Mouse (Mus musculus) left cerebral cortex, adult 8-10 months (tissue): ENCODE measurements around the gene Rxfp4. TPM values are rescaled to one million over a fixed set of nuclear protein-coding genes. Genes with fewer than 3 reads are reported as not detected.

Experiments used
- DNase-seq, 2 experiments: peaks; one replicate each; pipeline ENCODE4 v3.0.0; 2022; ENCODE audit warnings: low spot score in 2 of 2
- total RNA-seq, 4 experiments: library from RNA; stranded (reverse); gene quantifications; 2 replicates each; pipeline ENCODE4 v1.2.4; 2022

The Rxfp4 gene
- total RNA-seq = not detected

GRCm38 (mm10) chr3:88652846-88653515, at the start of gene Rxfp4:
Gene Rxfp4, minus strand, starts transcription at chr3:88653142.
- no peak for DNase-seq

GRCm38 (mm10) chr3:88701222-88701621, 48.3 kb upstream of the Rxfp4 start:
- no peak for DNase-seq

GRCm38 (mm10) chr3:88700247-88700646, 47.3 kb upstream of the Rxfp4 start:
- no peak for DNase-seq

GRCm38 (mm10) chr3:88698834-88699233, 45.9 kb upstream of the Rxfp4 start:
- no peak for DNase-seq

GRCm38 (mm10) chr3:88698051-88698450, 45.1 kb upstream of the Rxfp4 start:
- no peak for DNase-seq

- DNase-seq = no peak
Measured at GRCm38 (mm10) chr3:88695545-88695944, 42.6 kb upstream of the Rxfp4 start.

- DNase-seq = no peak
Measured at GRCm38 (mm10) chr3:88689079-88689478, 36.1 kb upstream of the Rxfp4 start.

- no peak for DNase-seq
Measured at GRCm38 (mm10) chr3:88686734-88687611, 34.0 kb upstream of the Rxfp4 start.

- DNase-seq = no peak
Measured at GRCm38 (mm10) chr3:88685958-88686451, 33.1 kb upstream of the Rxfp4 start.

- DNase-seq = peak; percentile 88 to 97
Measured at GRCm38 (mm10) chr3:88684980-88685941, 32.3 kb upstream of the Rxfp4 start, which contains the start of gene Khdc4. Gene Khdc4, plus strand, starts transcription at chr3:88685803.

- DNase-seq = no peak
Measured at GRCm38 (mm10) chr3:88684236-88684979, 31.5 kb upstream of the Rxfp4 start.

- DNase-seq = no peak
Measured at GRCm38 (mm10) chr3:88683814-88684213, 30.9 kb upstream of the Rxfp4 start.

GRCm38 (mm10) chr3:88677399-88677798, 24.5 kb upstream of the Rxfp4 start:
- DNase-seq = no peak

GRCm38 (mm10) chr3:88664095-88664494, 11.2 kb upstream of the Rxfp4 start:
- no peak for DNase-seq

- DNase-seq = no peak
Measured at GRCm38 (mm10) chr3:88659798-88660197, 6.9 kb upstream of the Rxfp4 start.

- DNase-seq = no peak
Measured at GRCm38 (mm10) chr3:88658441-88659127, 5.6 kb upstream of the Rxfp4 start.

- DNase-seq = no peak
Measured at GRCm38 (mm10) chr3:88655619-88656018, 2.7 kb upstream of the Rxfp4 start.

- no peak for DNase-seq
Measured at GRCm38 (mm10) chr3:88654621-88655020, 1.7 kb upstream of the Rxfp4 start.

GRCm38 (mm10) chr3:88653516-88654370, 801 bp upstream of the Rxfp4 start:
- DNase-seq = no peak
